Mouse (Mus musculus) common myeloid progenitor, adult 5-6 weeks (primary cell): ENCODE measurements around the gene Stil. TPM values are rescaled to one million over a fixed set of nuclear protein-coding genes. Genes with fewer than 3 reads are reported as not detected.

Experiments used
- ATAC-seq: replicated peaks from 2 replicates; pipeline ENCODE4 v1.8.0; 2016; ENCODE audit warnings: low read depth, mild to moderate bottlenecking, moderate TSS enrichment, inconsistent platforms; ENCODE audit not compliant: poor library complexity, severe bottlenecking
- total RNA-seq: library from RNA; stranded (forward); fragments of 200-1000, 187-1606 nt; gene quantifications from 2 replicates; pipeline ENCODE4 v1.2.3, GENCODE M21; 2017

The Stil gene
- total RNA-seq, 1 experiment from 2014 or later = 29.3 TPM

DNA sequence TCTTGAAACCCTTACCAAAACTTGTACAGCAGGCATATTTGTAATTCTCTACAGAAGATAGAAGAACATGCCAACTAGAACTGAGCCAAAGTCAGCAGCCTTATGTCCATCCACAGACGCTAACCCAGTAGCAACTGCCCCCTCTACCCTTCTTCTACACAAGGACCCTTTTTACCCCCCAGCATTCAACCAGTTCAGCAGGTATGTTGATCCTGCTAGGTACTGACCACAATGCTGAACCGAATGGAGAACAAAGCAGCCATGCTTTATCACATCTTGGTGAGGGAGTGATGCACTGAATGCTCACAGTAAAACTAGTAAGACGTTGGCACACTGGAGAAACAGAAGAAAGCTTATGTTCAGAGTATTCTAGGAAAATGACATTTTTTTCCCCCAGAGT lies 45.7 kb downstream of the Stil start:
- ATAC-seq = no peak

DNA sequence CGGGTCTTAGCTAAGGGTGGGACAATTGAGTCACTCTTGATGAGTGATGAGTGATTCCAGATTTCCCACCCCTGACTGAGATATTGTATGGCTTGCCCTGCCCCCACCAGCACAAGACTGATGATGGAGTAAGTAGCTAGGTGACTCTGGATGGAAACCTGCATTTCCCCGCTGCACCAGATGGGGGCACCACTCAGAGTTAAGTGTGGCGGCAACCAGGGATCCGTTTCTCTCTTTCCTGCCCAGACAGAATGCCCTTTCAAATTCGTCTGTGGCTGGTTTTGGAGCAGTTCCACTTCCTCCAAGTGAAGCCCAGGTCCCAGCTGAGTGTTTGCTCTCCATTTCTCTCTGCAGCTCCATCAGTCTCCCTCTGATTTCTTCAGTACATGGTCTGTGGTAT lies 47.8 kb downstream of the Stil start:
- ATAC-seq = peak; percentile 71

DNA sequence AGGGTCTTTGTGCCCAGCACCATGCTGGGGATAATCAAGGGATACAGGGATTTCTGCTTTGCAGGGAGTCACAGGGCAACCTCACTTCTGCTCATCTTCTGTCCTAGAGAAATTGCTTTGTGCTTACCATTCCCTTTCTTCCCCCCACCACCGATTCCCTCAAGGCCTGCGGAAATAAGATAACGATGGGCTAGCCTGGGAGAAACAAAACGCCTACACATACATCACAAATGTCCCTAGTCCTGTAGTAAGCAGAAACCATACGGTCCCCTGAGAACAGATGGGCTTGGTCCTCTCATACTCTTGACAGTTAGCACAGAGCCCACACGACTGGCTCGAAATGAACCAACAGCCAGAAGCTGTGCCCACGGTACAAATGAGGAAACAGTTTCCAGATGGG lies 48.2 kb downstream of the Stil start:
- peak; percentile 59 for ATAC-seq

DNA sequence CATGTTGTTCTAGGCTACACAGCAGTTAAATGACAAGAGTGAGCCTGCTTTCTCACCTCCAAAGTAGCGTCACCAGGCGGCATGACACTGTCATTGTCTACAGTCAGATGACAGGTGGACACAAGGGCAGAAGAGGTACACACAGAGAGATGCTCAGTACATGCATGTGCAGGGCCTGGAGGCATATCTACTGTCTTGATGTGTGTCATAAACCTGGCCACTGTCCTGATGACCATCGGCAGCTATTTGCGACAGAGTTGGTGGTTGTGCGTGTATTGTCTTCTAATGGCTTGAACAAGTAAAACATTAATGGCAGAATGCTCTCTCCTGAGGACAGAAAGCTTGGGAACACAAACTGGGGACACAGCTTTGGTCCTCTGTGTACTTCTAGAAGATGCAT lies 51.3 kb downstream of the Stil start:
- ATAC-seq = no peak

DNA sequence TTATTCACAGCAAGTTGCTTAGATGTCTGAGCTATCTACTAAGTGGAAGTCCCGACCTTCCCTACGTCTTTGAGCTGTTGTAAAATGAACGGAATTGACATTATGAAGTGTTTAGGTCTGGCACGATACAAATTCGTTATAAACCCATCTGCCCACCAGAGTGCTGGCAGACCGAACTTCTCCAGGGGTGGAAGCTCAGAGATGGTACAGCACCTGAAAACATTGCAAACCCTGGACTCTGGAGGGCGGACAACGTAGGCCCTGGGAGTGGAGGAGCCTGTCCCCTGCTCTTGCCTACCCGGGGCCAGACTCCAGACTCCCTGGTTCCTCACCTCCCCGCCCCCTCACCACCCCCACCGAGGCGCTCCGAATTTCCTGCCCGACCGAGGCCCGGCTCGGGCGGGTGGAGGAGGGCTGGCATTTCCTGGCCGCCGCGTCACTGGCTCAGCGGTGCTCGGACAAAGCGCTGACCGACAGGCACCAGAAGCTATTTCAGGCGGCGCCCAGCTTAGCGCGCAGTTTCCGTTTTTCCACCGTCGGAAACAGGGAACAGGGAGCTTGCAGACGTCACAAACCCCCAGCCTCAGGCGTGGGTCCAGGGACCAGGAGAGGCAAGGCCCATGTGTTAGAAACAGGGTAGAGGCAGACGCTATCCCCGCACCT lies 52.5 kb downstream of the Stil start:
- peak; percentile 26 for ATAC-seq

DNA sequence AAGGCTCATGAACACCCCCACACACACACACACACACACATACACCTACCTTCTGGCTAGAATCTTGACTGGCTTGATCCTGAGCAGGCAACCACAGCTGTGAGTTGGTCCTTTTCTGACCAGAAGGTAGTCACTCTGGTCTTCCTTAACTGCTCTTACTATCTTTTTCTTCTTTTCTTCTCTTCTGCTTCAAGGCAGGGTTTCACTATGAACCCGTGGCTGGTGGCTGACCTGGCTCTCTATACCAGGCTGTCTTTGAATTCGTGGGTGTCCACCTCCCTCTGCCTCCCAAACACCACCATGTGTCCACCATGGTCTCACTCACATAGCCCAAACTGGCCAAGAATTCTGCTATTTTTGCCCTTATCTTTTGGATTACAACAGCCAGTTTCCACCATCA lies 55.1 kb downstream of the Stil start:
- ATAC-seq = no peak

DNA sequence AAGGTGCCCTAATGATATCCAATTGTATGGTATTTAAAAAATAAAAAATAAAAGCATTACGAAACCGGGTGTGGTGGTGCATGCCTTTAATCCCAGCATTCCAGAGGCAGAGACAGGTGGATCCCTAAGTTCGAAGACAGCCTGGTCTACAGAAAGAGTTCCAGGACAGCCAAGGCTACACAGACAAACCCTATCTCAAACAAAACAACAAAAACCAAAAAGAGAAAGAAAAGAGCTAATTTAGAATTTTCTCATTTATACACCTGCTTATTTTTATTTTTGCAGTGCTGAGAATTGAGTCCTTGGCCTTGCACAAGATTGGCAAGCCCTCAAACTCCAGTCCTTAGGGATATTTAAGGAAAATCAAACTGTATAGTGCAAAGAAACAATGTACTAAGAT lies 55.7 kb downstream of the Stil start:
- no peak for ATAC-seq

DNA sequence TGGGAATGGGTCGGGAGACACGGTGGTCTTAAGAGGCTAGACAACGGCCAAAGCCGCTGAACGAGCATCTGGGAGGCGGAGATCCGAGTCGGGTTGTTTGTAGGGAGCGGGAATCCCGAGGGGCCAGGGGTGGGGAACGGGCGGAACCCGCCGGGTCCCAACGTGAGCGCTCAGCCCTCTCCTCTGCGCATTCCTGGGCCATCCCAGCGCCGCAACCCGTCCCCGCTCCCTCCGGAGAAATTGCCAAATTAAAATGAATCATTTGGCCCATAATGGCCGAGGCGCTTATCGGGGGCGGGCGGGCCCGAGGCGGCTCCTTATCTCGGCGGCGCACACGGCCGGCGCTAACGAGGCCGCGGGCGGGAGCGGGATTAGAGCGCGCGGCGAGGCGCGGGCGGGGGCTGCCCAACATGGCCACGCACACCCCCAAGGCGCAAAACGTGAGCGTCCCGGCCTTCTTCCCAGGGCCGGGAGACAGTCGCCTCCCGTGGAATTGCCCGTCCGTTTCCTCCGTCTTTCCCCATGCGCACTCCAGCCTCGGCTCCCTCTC lies 56.5 kb downstream of the Stil start, which contains the start of gene Tal1:
Gene Tal1, plus strand, starts transcription at position 56 of the 550 bp plus-strand sequence.
- peak; percentile 36 for ATAC-seq

DNA sequence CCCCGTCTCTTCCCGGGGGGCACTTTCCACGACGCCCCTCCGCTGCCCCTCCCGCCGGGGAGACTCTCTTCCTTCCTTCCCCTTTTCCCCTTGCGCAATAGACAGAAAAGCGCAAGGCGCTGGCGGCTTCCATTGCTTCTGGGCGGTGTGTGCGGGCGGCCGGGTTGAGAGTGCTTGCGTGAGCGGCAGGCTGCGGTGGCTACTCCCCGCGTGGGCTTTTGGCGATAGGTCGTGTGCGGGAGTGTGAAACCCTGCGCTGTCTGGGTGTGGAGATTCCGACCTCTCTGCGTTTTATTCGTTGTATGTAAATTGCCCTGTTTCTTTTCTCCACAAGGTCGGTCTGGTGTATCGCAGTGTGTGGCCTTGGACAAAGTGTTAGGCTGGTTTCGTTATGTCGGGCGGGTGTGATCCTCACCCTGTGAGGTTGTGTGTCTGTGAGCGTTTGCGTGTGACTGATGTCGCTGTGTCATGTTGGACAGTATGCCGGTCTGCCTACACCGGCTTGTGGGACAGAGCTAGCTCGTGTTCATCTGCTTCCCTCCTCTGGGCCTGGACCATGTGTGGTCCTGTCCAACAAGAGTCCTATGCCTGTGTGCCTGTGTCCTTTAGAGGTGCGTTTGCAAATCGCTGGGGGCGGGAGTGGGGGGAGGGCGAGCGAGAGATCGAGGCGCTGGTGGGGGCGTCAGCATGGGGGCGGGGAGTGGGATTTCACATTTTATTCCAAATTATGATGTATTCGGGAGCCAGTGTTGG lies 57.1 kb downstream of the Stil start:
- ATAC-seq = peak; percentile 61

DNA sequence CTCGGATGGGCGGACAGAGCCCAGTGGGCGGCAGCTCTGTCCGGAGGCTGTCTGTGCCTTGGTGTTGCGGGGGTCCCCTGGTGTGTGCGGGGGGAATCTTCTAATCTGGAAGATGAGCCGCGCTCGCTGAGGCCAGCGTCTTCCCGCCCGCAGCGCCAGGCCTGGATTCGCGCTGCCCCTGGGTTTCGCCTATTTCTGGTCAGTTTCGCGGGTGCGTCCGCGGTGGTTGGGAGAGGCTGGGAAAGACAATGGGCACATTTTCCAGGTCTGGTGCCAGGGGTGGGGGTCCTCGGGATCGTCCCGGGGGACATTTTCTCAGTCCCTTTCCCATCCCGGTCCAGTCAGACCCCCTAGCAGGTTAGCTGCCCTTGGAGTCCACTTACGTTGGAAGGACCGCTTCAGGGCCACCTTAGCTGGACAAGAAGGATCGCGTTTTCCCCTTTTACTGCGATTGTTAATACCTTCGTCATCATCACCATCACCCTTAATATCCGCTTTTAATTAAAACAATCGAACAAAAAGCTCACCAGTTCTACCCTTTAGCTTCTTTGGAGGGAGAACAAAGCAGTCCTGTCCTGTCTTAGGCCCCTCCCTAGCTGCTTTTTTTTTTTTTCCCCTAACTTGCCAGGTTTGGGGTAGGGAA lies 57.8 kb downstream of the Stil start:
- peak; percentile 1; the same call in 1 of the 2 replicates for ATAC-seq

DNA sequence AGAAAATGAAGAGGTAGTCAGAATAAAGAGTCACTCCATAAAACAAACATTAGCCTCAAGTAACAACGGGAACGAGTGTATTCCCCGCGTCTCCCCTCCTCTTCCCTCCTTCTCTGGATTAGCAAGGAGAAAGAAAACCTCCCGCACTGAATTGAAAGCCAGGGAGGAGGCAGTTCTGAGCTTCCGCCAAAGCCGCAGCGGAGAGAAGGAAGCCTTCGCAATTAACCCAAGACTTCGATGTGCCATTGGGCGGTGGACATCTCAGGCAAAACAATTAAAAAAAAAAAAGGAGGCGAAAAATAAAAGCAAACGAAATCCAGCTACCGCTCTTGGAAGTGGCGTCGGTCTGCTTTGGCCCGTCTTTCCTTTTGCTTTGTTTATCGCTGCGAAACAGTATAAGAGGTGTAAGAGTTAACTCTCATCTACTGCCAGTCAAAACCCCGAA lies 58.4 kb downstream of the Stil start:
- no peak for ATAC-seq

DNA sequence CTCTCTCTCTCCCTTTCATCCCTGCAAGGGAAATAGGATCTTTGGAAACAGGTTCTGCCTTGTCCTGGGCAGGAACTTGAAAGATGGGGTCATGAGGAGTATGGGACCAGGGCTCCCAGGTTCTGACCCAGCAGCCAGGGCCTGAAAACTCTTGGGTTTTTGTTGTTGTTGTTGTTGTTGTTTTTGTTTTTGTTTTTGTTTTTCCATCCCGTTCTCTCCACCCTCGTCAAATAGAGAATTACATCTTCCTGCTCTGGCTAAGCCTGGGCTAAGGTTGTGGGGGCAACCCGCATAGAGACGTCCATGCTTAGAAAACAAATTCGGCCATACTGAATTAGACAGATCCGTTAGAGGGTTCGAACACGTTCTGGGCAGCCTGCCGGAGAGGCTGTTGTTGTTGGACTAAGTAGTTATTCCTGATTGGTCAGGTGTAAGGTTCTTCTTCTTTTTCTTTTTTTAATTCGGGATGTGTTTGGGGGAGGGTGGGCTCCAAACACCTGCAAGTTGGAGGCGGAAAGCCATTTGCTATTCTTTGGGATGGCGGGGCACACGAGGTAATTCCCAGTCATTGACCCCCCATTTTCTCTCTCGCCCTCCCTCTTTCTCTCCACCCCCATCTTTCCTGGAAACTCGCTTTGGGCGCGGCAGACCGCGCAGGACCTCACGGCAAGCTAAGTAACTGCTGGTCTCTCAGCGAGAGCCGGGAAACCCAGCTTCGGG lies 59.1 kb downstream of the Stil start:
- ATAC-seq = no peak

DNA sequence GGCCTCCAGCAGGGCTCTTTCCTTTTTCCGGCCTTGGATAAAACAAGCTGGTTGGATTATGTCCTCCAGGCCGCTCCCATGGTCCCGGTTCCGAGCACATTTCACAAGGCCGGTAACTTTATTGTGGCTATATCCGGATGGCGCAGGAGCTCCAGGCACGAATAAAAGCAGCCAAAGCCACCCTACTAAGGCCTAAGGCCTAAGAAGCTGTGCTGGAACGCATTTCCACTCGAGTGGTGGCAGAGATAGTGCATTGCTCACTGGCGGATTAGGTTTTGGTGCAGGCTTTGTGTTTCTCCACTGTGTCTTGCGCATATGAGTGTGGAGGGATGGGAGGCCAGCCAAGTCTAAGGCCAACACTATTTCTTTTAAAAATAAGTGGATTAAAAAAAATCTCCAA lies 59.9 kb downstream of the Stil start:
- no peak for ATAC-seq

DNA sequence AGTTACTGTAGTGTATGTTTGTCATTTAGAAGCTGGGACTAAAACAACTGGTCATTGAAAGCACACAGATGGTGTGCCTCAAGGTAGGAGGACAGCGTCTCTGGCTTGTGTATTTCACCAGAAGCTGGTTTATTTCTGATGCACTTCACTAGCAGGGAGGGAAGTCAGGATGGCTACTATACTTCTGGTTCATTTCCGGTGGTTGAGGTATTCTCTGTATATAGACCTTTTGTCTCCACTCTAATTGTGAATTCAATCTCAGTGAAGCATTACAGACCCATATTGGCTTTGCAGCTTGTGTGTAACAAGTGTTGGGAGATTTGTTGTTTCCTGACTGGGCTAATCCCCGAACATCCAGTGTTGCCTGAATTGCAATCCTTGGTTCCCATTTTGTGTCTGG lies 60.8 kb downstream of the Stil start:
- no peak for ATAC-seq

DNA sequence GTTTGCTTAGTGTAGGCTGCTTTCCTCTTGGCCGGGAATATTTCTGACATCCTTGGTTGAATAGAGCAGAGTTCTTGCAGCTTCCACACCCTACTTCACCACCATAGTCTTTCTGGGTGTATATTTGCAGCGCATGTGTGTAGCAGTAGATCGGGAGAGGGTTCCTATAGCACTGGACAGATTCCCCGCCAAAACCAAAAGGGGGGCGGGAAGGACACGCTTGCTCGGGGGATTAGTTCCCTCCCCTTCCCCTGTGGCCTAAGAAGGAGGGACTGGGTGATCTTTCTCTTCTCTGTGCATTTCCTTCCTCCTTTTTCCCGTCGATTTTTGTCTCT lies 62.5 kb downstream of the Stil start:
- ATAC-seq = peak; percentile 61

DNA sequence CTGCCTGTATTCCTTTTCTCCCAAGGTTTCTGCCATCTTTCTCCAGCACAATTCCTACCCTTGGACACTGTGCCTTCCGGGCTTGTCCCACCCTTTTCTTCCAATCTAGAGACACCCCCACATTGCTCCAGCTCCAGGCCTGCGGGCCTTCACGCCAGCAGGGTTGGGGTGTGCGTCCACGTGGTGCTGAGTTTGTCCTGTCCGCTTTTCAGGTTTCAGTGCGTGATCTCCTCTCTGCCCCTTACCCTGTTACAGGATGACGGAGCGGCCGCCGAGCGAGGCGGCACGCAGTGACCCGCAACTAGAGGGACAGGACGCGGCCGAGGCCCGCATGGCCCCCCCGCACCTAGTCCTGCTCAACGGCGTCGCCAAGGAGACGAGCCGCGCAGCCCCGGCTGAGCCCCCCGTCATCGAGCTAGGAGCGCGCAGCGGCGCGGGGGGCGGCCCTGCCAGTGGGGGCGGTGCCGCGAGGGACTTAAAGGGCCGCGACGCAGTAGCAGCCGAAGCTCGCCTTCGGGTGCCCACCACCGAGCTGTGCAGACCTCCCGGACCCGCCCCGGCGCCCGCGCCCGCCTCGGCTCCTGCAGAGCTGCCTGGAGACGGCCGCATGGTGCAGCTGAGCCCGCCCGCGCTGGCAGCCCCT lies 63.0 kb downstream of the Stil start:
- peak; percentile 23 for ATAC-seq

DNA sequence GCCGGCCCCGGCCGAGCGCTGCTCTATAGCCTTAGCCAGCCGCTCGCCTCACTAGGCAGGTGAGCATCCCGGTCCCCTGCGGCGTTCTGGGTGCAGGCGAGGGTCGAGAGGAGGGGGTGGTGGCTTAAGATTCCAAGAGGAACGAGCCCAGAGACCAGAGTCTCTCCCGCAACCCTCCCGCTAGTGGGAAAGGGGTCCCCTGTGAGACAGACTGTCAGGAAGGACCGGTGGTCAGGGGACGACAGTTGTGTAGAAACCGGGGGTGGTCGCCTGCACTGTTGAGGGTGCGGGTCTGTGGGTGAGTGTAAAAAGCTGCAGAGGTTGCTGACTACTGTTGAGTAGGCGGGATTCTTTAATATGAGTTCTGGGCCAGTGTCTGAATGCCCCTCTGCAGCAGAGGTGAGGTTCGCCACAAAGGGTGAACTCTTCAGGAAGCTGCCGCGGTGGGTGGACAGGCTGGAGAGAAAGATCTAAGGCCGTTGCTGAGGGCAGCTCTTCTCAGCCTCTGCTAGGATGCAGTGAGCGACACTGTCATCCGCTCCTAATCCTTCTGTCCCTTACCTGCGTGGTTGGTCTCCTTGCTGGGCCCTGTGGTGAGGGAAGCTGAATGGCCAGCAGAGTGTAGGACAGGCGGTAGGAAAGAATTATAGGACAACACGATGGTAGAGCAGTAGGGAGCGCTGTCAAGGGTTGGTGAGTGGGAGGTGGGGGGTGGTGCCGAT lies 63.7 kb downstream of the Stil start:
- ATAC-seq = peak; percentile 8; the same call in 1 of the 2 replicates

DNA sequence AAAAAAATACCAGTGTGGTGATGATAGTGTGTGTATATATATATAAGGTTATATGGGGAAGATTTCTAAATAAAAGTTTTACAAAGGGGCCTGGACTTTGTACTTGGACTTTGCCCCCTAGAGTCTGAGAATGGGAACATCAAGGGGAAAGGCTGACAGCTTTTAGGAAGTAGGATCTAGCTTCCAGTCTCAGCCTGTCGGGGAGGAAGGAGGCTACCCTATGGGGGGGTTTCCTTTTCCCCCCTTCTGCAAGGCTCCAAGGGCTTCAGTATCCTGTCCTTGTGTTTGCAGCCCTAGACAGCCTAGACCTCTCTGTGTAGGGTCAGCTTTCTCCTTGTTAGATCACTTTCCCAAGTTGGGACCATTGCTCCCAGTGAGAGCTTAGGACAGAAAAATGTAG lies 71.7 kb downstream of the Stil start:
- ATAC-seq = peak; percentile 40

DNA sequence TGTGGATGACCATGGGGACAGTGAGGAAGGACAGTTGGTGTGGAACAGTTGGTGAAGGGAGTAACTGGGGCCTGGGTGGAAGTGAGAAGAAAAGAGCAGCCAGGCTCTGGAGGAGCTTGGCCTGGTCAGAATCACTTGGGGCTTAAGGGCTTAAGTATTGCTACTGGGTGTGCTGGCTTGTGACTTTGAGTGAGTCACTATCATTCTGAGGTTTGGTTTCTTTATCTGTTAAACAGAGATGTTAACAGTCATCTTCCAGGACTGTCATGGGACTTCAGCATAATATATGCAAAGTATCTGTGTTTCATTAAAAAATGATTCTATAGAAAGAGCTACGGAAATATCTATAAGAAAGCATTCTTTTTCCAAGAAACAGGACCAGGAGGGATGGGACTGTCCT lies 74.8 kb downstream of the Stil start:
- ATAC-seq = no peak
